Mouse (Mus musculus) testis, adult 2 months (tissue): ENCODE measurements around the gene Aox3.

ENCODE experiments used
- CTCF ChIP-seq: fragments of 200-500 bp; IDR thresholded peaks from 2 replicates; pipeline ENCODE4 v1.5.1; 2012; ENCODE audit warnings: low read depth, mild to moderate bottlenecking, inconsistent platforms, low read length, moderate library complexity; ENCODE audit not compliant: control insufficient read depth, insufficient read depth, insufficient replicate concordance
- POLR2A ChIP-seq: fragments of 200-500 bp; IDR thresholded peaks from 2 replicates; pipeline ENCODE4 v1.6.1; 2012; ENCODE audit warnings: low read depth, mild to moderate bottlenecking, inconsistent platforms, low read length, moderate library complexity; ENCODE audit not compliant: control insufficient read depth

DNA sequence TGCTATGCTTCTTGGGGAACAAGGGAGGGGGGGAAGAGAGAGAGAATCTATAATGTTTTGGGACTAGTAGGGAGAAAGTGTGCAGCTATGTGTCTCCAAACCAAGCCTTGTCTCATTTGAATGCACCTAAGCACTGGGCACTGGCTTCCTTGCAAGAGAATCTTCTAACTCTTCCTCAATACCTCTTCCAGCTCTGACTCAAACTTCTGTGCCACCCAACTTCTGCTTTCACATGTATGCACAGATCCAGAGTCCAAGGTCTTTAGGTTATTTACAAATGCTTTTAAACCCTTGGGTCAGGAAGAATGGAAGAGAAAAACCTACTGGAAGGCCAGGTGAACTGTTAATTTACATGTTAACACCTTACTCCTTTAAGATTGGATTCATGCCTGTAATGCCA lies 511 bp downstream of the Aox3 start:
- TF ChIP-seq CTCF: no peak
- TF ChIP-seq POLR2A: no peak
